Mouse (Mus musculus) kidney, adult 2 months (tissue): Measurements from ENCODE around the gene Ppm1a.

ENCODE experiments used
- CTCF ChIP-seq: fragments of 200-500 bp; conservative IDR thresholded peaks from 2 replicates; pipeline ENCODE4 v1.5.1; 2011; ENCODE audit warnings: low read depth, mild to moderate bottlenecking, control low read depth, low read length, moderate library complexity, mixed read lengths; ENCODE audit not compliant: insufficient read depth, insufficient read length
- POLR2A ChIP-seq: fragments of 200-500 bp; IDR thresholded peaks from one replicate; pipeline ENCODE4 v1.6.1; 2011; ENCODE audit warnings: low read depth, low read length, control low read depth

- TF ChIP-seq CTCF, result no peak
- no peak for TF ChIP-seq POLR2A
Observed at GRCm38 (mm10) chr12:72719046-72719445, 38.2 kb upstream of the Ppm1a start.
